Mouse (Mus musculus) limb, embryonic 12.5 days (tissue): ENCODE data around the gene Bsx. TPM values are rescaled to one million over a fixed set of nuclear protein-coding genes. Genes with fewer than 3 reads are reported as not detected.

Experiments used
- ATAC-seq: fragments of 200-750 bp; cut with Nextera tagmentation; 2 replicates; pipeline ENCODE4 v1.8.0; 2017; ENCODE audit warnings: low read depth, moderate TSS enrichment; ENCODE audit not compliant: insufficient number of reproducible peaks, insufficient read depth, low FRiP score, low TSS enrichment
- H3K27ac ChIP-seq: fragments of 300-500 bp; sonication (generic); 2 replicates; pipeline ENCODE4 v1.5.1; 2016; ENCODE audit warnings: mild to moderate bottlenecking, moderate library complexity
- H3K27me3 ChIP-seq: fragments of 300-500 bp; sonication (generic); 2 replicates; pipeline ENCODE4 v1.6.1; 2016; ENCODE audit warnings: mild to moderate bottlenecking, moderate library complexity
- H3K36me3 ChIP-seq: fragments of 300-500 bp; sonication (generic); 2 replicates; pipeline ENCODE4 v1.6.1; 2016; ENCODE audit warnings: mild to moderate bottlenecking, moderate library complexity
- H3K4me1 ChIP-seq: fragments of 300-500 bp; sonication (generic); replicated peaks from 2 replicates; pipeline ENCODE4 v1.6.1; 2016
- H3K4me2 ChIP-seq: fragments of 300-500 bp; sonication (generic); 2 replicates; pipeline ENCODE4 v1.6.1; 2016; ENCODE audit warnings: mild to moderate bottlenecking, moderate library complexity
- H3K4me3 ChIP-seq: fragments of 300-500 bp; sonication (generic); replicated peaks from 2 replicates; pipeline ENCODE4 v1.5.1; 2016; ENCODE audit warnings: mild to moderate bottlenecking
- H3K9ac ChIP-seq: fragments of 300-500 bp; sonication (generic); replicated peaks from 2 replicates; pipeline ENCODE4 v1.6.1; 2016; ENCODE audit warnings: mild to moderate bottlenecking, moderate library complexity
- H3K9me3 ChIP-seq: fragments of 300-500 bp; sonication (generic); 2 replicates; pipeline ENCODE4 v1.6.1; 2016; ENCODE audit warnings: mild to moderate bottlenecking, moderate library complexity
- WGBS: fragments of 180-500 bp; shearing (Covaris S2); methylation state at CpG from one replicate; pipeline ENCODE4 v1.1.7; 2016; 5-methylcytosine and 5-hydroxymethylcytosine counted together
- polyA plus RNA-seq: library from polyadenylated mRNA; unstranded; fragments of >200 nt; fragmentation: Nextera tagmentation; extraction: Ambion mirVana; gene quantifications from 2 replicates; pipeline ENCODE4 v1.2.1, GENCODE M21; 2016

Bsx gene
- not detected in 2 replicates for polyA plus RNA-seq

- H3K27ac ChIP-seq, result no peak within 1 kb of the TSS
- peak within 1 kb of the TSS; percentile 45 for H3K4me2 ChIP-seq
- peak within 1 kb of the TSS; percentile 24; the same call in 1 of the 2 replicates for H3K4me3 ChIP-seq
- 4% methylated on average over 32 of the region's 32 CpGs for WGBS
- no peaks in the 10 kb centered on the region for H3K9me3 ChIP-seq
- no peak within 1 kb of the TSS for H3K9ac ChIP-seq
- H3K27me3 ChIP-seq, result peaks cover 97% of the 10 kb centered on the region
- H3K36me3 ChIP-seq, result no peaks in the 10 kb centered on the region
- peak; percentile 89 for ATAC-seq
- peaks cover 18% of the 10 kb centered on the region for H3K4me1 ChIP-seq
Measured at GRCm38 (mm10) chr9:40873556-40874470, at the start of gene Bsx. Gene Bsx (plus strand): TSS chr9:40874127.

- ATAC-seq, result no peak
- Histone ChIP-seq H3K4me3 (no peak overlapping the region), H3K27ac (no peak overlapping the region), H3K36me3 (no peaks in the 10 kb centered on the region), H3K4me1 (peaks cover 12% of the 10 kb centered on the region), H3K9ac (no peak overlapping the region), H3K4me2 (no peak overlapping the region), H3K9me3 (no peaks in the 10 kb centered on the region), H3K27me3 (no peaks in the 10 kb centered on the region)
- 41% methylated on average over 6 of the region's 6 CpGs for WGBS
Measured at GRCm38 (mm10) chr9:40825601-40826000, 48.3 kb upstream of the Bsx start.

- no peak overlapping the region for H3K9ac ChIP-seq
- no peak for ATAC-seq
- H3K4me3 ChIP-seq, result no peak overlapping the region
- no peak overlapping the region for H3K27ac ChIP-seq
- H3K4me2 ChIP-seq, result no peak overlapping the region
- no peaks in the 10 kb centered on the region for H3K36me3 ChIP-seq
- H3K9me3 ChIP-seq, result no peaks in the 10 kb centered on the region
- H3K4me1 ChIP-seq, result peaks cover 9% of the 10 kb centered on the region
- H3K27me3 ChIP-seq, result no peaks in the 10 kb centered on the region
- WGBS, result 54% methylated on average over 4 of the region's 4 CpGs
Measured at GRCm38 (mm10) chr9:40827366-40827765, 46.6 kb upstream of the Bsx start.

- no peaks in the 10 kb centered on the region for H3K27me3 ChIP-seq
- no peaks in the 10 kb centered on the region for H3K36me3 ChIP-seq
- WGBS, result 5% methylated on average over 12 of the region's 12 CpGs
- no peak for ATAC-seq
- peak overlapping the region; percentile 27; the same call in 1 of the 2 replicates for H3K4me2 ChIP-seq
- no peak overlapping the region for H3K4me3 ChIP-seq
- H3K27ac ChIP-seq, result no peak overlapping the region
- no peaks in the 10 kb centered on the region for H3K9me3 ChIP-seq
- no peak overlapping the region for H3K9ac ChIP-seq
- no peaks in the 10 kb centered on the region for H3K4me1 ChIP-seq
Measured at GRCm38 (mm10) chr9:40834569-40834968, 39.4 kb upstream of the Bsx start.

GRCm38 (mm10) chr9:40836681-40837080, 37.2 kb upstream of the Bsx start:
- ATAC-seq, result no peak
- Histone ChIP-seq H3K9me3 (no peaks in the 10 kb centered on the region), H3K4me2 (no peak overlapping the region), H3K36me3 (no peaks in the 10 kb centered on the region), H3K27me3 (no peaks in the 10 kb centered on the region), H3K4me1 (no peaks in the 10 kb centered on the region), H3K9ac (no peak overlapping the region), H3K4me3 (no peak overlapping the region), H3K27ac (no peak overlapping the region)
- WGBS, result 83% methylated on average over 3 of the region's 3 CpGs

- H3K27ac ChIP-seq, result no peak overlapping the region
- no peaks in the 10 kb centered on the region for H3K36me3 ChIP-seq
- no peak overlapping the region for H3K4me2 ChIP-seq
- no peaks in the 10 kb centered on the region for H3K4me1 ChIP-seq
- whole genome bisulfite sequencing, result 78% methylated on average over 3 of the region's 3 CpGs
- no peak overlapping the region for H3K9ac ChIP-seq
- H3K9me3 ChIP-seq, result no peaks in the 10 kb centered on the region
- H3K4me3 ChIP-seq, result no peak overlapping the region
- no peak for ATAC-seq
- no peaks in the 10 kb centered on the region for H3K27me3 ChIP-seq
Measured at GRCm38 (mm10) chr9:40839662-40840061, 34.3 kb upstream of the Bsx start.

GRCm38 (mm10) chr9:40851515-40851914, 22.4 kb upstream of the Bsx start:
- 36% methylated on average over 2 of the region's 2 CpGs for WGBS
- ATAC-seq, result no peak

GRCm38 (mm10) chr9:40858461-40859160, 15.3 kb upstream of the Bsx start:
- Histone ChIP-seq H3K4me3 (peak overlapping the region; percentile 34), H3K4me2 (peak overlapping the region; percentile 58), H3K9me3 (no peaks in the 10 kb centered on the region), H3K9ac (no peak overlapping the region), H3K4me1 (no peaks in the 10 kb centered on the region; the same call in 1 of the 2 replicates), H3K27ac (no peak overlapping the region), H3K27me3 (peaks cover 16% of the 10 kb centered on the region), H3K36me3 (no peaks in the 10 kb centered on the region)
- 8% methylated on average over 21 of the region's 21 CpGs for WGBS
- ATAC-seq, result no peak

More at GRCm38 (mm10) chr9:40851515-40851914, 22.4 kb upstream of the Bsx start:
- Histone ChIP-seq H3K9me3 (no peaks in the 10 kb centered on the region), H3K27ac (no peak overlapping the region), H3K36me3 (no peaks in the 10 kb centered on the region), H3K9ac (no peak overlapping the region), H3K4me2 (no peak overlapping the region), H3K27me3 (0 out of 2 replicates have a peak, but pooled peaks cover 8% of the 10 kb centered on the region), H3K4me1 (no peaks in the 10 kb centered on the region), H3K4me3 (no peak overlapping the region)

- Histone ChIP-seq H3K4me3 (peak overlapping the region; percentile 34), H3K27ac (no peak overlapping the region), H3K36me3 (no peaks in the 10 kb centered on the region), H3K4me2 (peak overlapping the region; percentile 58), H3K9me3 (no peaks in the 10 kb centered on the region), H3K4me1 (no peaks in the 10 kb centered on the region; the same call in 1 of the 2 replicates), H3K9ac (no peak overlapping the region), H3K27me3 (peaks cover 10% of the 10 kb centered on the region)
- ATAC-seq, result no peak
- 5% methylated on average over 9 of the region's 9 CpGs for WGBS
Measured at GRCm38 (mm10) chr9:40859196-40859595, 14.7 kb upstream of the Bsx start.

GRCm38 (mm10) chr9:40870331-40870730, 3.6 kb upstream of the Bsx start:
- H3K4me2 ChIP-seq, result no peak overlapping the region
- H3K9me3 ChIP-seq, result no peaks in the 10 kb centered on the region
- no peak overlapping the region for H3K27ac ChIP-seq
- peaks cover 70% of the 10 kb centered on the region for H3K27me3 ChIP-seq
- no peak overlapping the region for H3K4me3 ChIP-seq
- no peaks in the 10 kb centered on the region for H3K36me3 ChIP-seq
- H3K9ac ChIP-seq, result no peak overlapping the region
- no peak for ATAC-seq
- WGBS, result 78% methylated on average over 5 of the region's 5 CpGs
- H3K4me1 ChIP-seq, result peaks cover 7% of the 10 kb centered on the region; the same call in 1 of the 2 replicates
